Mouse (Mus musculus) cerebellum, adult 2 months (tissue): Measurements from ENCODE around the gene Gucd1.

Experiments
- CTCF ChIP-seq: fragments of 200-500 bp; IDR thresholded peaks from 2 replicates; pipeline ENCODE4 v1.5.1; 2011; ENCODE audit warnings: low read depth, mild to moderate bottlenecking, control low read depth, low read length, moderate library complexity, borderline replicate concordance; ENCODE audit not compliant: insufficient read depth
- POLR2A ChIP-seq: fragments of 200-500 bp; IDR thresholded peaks from 2 replicates; pipeline ENCODE4 v1.6.1; 2011; ENCODE audit warnings: low read length, control low read depth, borderline replicate concordance; ENCODE audit not compliant: insufficient read depth

- peak; percentile 42; the same call in 1 of the 2 replicates for TF ChIP-seq CTCF
- no peak for TF ChIP-seq POLR2A
These were observed 200.6 kb downstream of the Gucd1 start for GRCm38 (mm10) chr10:75316908-75317761.
